Mouse (Mus musculus): ENCODE data around the gene Cysrt1. TPM values are rescaled to one million over a fixed set of nuclear protein-coding genes. Genes with fewer than 3 reads are reported as not detected.

The Cysrt1 gene
- total RNA-seq, 4 experiments from 2014 or later, result not detected

DNA sequence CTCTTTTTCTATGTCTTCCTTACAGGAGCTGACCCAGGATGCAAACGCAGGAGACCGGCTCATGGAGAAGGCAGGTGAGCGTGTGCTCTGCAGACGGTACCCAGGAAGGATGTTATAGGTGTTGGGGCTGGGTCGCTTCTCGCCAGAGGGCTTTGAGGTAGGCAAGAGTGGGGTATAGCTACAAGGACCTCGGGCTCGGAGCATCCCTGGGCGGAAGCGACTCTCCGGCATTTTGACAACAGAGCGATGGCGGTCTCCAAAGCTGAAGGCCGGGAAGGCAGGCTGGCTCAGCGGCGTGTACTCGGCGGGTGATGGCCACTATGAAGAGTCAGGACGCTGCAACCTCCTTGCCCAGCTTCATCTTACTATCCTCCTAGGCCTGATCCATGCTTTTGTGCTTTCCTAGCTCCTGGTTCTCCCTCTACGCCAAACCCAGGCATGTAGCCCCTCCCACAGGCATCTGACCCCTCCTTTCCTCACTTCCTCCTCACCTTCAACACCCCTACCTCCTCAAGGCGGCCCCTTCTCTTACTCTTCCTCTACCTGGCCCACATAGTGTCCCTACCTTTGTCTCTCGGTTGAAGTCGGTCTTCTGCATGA is 28.9 kb downstream of the Cysrt1 start:
- no peak for DNase-seq (ENCODE audit: low spot score in 2 of 2)

- DNase-seq (ENCODE audit: low spot score in 2 of 2), result peak; percentile 75 to 80
Observed at GRCm38 (mm10) chr2:25211121-25211670, 31.1 kb downstream of the Cysrt1 start, which contains the start of gene Nelfb. TSS of gene Nelfb (minus strand) at chr2:25211489.

DNA sequence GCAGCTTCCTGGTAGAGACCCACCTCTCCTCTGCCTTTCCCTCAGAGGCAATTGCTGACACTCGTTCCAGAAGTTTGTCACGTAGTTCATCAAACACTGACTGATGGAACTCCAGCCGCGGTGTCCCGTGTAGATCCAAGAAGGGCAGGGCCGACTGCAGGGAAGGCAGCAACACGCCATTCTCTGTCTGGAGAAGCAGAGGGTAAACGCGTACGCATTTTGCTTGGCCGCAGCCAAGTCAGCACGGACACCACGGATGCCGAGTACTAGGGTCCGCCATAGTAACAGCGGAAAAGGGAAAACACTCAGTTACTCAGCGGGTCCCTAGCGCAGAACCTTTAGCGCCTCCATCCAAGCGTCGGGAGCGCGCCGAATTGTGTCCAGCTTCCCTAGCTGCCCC is 31.6 kb downstream of the Cysrt1 start:
- no peak for DNase-seq (ENCODE audit: low spot score in 2 of 2)

DNA sequence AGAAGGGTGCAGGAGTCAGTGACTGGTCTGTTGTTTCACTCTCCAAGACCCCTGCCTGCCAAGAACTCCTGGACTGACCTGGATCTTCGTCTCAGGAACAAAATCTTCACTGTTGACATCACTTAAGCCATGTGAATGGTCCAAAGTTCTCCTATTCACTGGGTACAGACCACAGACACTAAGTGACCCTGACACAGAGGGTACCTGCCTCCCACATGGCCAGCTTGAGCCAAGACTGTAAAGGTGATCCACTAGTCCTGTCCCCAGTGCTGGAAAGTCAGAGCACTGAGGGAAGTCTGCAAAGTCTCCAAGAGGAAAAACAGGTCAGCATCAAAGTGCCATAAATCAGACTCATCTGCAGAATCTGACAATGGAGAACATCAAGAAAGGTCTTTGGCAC is 34.7 kb downstream of the Cysrt1 start:
- no peak for DNase-seq (ENCODE audit: low spot score in 2 of 2)

DNA sequence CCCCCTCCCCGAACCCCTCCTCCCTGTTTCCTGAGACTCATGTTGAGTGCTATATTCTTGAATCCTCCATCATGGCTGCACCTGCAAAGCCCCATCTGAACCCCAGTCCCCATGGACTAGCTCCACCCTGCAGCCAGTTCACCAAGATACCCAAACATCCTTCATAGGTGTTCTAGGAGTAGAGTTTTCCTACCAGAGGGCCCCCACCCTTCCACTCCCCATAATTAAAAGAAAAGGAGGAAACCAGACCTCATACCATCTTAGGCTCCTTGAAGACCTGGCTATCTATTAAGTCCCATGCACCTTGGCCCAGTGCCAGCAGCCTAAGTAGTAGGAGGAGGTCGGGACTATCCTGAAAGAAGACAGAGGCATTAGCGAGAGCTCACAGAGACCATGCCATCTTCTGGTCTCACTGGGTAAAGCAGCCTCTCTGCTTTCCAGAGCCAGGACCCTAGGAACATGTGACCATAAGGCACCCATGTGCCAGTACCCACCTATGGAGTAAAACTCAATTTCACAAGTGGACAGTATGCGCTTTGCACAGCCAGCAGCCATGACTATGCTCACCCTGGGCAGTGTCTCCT is 38.5 kb downstream of the Cysrt1 start:
- no peak for DNase-seq (ENCODE audit: low spot score in 2 of 2)

- DNase-seq (ENCODE audit: low spot score in 2 of 2), result no peak
Observed at GRCm38 (mm10) chr2:25200631-25201030, 41.6 kb downstream of the Cysrt1 start.

DNA sequence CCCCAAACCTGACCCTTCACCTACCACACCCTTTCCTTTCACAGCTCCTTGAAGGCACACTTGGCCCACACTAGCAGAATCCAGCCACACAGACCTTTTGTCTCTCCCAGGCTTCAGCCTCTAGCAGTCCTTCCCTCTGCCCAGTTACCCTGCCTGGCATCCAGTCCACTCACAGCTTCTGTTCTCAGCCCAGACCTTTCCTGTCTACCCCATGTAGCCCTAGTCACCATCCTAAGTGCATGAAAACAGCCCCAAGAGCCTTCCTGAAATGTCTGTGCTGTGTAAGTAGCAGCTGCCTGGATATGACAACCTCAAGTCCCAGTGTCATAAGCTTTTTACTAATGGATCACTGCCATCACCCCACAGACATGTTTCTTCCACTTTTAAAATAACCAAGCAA is 44.3 kb downstream of the Cysrt1 start:
- no peak for DNase-seq (ENCODE audit: low spot score in 2 of 2)

GRCm38 (mm10) chr2:25197191-25197590 is 45.1 kb downstream of the Cysrt1 start:
- no peak for DNase-seq (ENCODE audit: low spot score in 2 of 2)

DNA sequence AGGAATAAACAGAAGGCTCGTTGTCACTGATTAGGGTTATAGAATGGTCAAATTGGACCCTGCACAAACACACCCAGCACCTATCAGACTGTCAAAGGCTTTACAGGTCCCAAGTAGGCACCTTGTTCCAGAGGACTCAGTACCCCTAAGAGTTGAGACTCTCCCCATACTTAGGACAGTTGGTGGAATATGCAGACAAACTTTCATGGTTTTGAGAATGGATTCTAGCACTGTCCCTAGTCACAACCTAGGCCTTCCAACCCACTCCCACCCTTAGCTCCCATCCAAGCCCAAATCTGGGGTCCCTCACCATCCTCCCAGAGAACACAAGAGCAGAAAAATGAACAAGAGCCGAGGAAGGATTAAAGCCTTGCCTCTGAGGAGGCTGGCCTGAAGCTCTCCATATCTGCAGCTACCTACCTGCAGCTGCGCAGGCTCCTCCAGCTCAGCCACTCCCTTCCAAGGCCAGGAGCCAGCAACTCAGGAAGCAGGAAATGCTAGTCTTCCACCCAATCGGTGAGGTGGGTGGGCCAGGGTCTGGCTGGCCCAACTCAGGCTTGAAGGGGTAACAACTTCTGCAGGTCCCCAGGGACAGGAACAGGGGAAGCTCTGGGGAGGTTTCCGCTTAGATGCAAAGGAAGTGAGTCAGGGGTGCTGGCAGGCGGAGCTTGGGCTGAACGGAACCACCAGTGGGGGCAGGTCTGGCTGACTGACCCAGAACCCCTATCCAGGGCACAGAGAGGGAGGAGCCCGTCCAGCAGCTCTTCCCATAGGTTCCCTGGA is 45.9 kb downstream of the Cysrt1 start, which contains the start of gene Tor4a:
TSS of gene Tor4a (minus strand) at position 715 of the 783 bp plus-strand sequence.
- no peak for DNase-seq (ENCODE audit: low spot score in 2 of 2)

DNA sequence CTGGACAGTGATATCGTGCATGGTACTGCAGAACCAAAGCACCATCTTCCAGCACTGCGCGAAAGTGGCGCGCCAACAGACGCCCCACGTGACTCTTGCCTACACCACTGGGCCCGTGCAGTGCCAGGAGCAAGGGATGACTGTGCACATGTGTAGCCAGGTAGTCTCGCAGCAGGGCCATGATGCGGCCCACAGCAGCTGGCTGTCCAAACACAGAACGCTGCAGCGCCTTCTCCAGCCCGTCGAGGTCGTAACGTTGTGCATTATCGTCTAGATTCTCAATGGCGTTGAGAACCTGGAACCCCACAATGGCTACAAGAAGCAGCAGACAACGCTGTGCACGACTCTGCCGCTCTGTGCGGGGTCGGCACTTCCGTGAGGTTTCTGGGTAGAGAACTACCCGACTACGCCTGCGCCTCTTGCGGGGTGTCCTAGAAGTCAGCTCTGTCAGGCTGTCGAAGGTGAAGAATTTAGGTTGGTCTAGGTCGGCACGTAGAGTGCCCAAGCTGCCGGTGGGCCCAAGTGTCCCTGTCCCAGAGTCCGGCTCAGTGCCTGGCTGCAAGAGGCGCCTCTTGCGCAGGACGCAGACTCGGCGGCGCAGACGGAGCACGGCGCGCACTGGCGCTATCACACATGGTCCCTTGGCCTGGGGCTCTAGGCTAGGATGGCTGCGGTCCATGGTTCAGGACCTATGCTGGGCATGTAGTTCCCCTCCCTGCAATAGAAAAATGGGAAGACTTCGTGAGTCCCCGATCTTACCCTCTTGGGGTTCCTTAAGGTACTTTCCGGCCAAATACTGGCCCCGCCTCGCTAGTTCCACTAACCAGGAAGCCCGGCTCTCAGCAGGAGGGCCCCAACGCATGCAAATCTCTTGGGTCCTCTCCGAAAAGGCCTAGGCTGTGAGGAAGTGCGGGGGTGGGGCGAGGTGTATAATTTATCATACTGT is 46.8 kb downstream of the Cysrt1 start:
- no peak for DNase-seq (ENCODE audit: low spot score in 2 of 2)

DNA sequence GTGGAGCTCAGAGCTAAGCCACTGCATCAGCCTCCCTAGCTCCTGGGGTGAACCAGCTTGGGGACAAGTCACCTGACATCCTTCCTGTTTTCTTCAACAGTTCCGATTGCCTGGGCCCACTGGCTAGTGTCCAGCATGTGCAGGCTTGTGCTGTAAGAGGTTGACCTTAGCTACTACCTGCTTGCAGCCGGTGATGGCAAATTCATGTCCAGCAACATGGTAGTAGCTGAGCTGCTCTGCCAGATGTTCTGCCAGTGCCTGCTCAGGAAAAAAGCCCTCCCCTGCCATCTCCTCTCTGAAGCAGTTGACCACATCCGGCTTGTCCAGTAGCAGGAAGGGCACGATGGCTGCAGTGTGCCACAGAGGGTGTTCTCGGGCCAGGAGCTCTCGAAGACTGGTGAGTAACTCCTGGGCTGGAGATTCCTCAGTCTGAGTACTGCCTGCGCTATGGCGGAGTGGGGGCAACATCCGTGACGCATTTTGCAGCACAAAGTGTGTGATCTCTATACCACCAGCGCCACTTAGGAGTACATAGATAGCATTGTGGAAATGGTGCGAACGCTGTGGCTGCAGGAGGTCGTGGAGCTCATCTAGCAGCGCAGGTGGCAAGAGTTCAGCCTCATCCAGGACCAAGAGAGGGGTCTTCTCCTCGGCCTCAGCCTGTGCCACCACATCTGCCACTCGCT is 47.6 kb downstream of the Cysrt1 start:
- DNase-seq (ENCODE audit: low spot score in 2 of 2), result no peak

GRCm38 (mm10) chr2:25194006-25194405 is 48.2 kb downstream of the Cysrt1 start:
- DNase-seq (ENCODE audit: low spot score in 2 of 2), result no peak

- DNase-seq (ENCODE audit: low spot score in 2 of 2), result peak; percentile 71 to 79
Observed at GRCm38 (mm10) chr2:25193330-25193770, 48.9 kb downstream of the Cysrt1 start.

Other genes starting within 250 kb of the Cysrt1 start
- 100 to 1,000 TPM; 768 to 931 (median 837) TPM for gene Nsmf, start 188.1 kb downstream of the Cysrt1 start, total RNA-seq (2022)
- not detected for gene Entpd8, start 162.1 kb downstream of the Cysrt1 start, total RNA-seq (2022)
- not detected for gene Noxa1, start 147.3 kb downstream of the Cysrt1 start, total RNA-seq (2022)
- gene Nrarp, start 61.7 kb downstream of the Cysrt1 start, total RNA-seq (2022), result 10 to 100 TPM; 16.9 to 20.4 (median 19.5) TPM
- gene Tor4a, start 45.6 kb downstream of the Cysrt1 start, total RNA-seq (2022), result 1 to 10 TPM; 2.2 to 4.6 (median 2.8) TPM
- gene Nelfb, start 31.0 kb downstream of the Cysrt1 start, total RNA-seq (2022), result 10 to 100 TPM; 56.7 to 64.9 (median 64.0) TPM
- under 1 TPM in 2 of 4 experiments, not detected in 2; 0.27 to 0.29 TPM for gene Stpg3, start 27.8 kb downstream of the Cysrt1 start, total RNA-seq (2022)
- gene Fam166a, start 23.7 kb downstream of the Cysrt1 start, total RNA-seq (2022), result not detected
- 100 to 1,000 TPM; 303 to 348 (median 313) TPM for gene Tubb4b, start 17.8 kb downstream of the Cysrt1 start, total RNA-seq (2022)
- not detected for gene Slc34a3, start 8.1 kb downstream of the Cysrt1 start, total RNA-seq (2022)
- not detected for gene Rnf224, start 5.7 kb downstream of the Cysrt1 start, total RNA-seq (2022)
- gene Rnf208, start 197 bp downstream of the Cysrt1 start, total RNA-seq (2022), result 100 to 1,000 TPM; 219 to 241 (median 229) TPM
- gene AL732309.1, start 4.4 kb upstream of the Cysrt1 start, total RNA-seq (2022), result 1 to 10 TPM; 3.3 to 5.5 (median 4.4) TPM
- gene Tmem203, start 13.0 kb upstream of the Cysrt1 start, total RNA-seq (2022), result 10 to 100 TPM; 27.0 to 44.4 (median 33.9) TPM
- 10 to 100 TPM; 19.9 to 27.8 (median 24.3) TPM for gene Tprn, start 20.2 kb upstream of the Cysrt1 start, total RNA-seq (2022)
- 10 to 100 TPM; 59.0 to 71.0 (median 64.3) TPM for gene Ssna1, start 30.0 kb upstream of the Cysrt1 start, total RNA-seq (2022)
- 100 to 1,000 TPM in 2 of 4 experiments, 10 to 100 TPM in 2; 87.9 to 110 (median 99.0) TPM for gene Anapc2, start 30.0 kb upstream of the Cysrt1 start, total RNA-seq (2022)
- gene Tmem210, start 45.7 kb upstream of the Cysrt1 start, total RNA-seq (2022), result not detected
- not detected for gene Lrrc26, start 47.5 kb upstream of the Cysrt1 start, total RNA-seq (2022)
- gene Grin1, start 76.7 kb upstream of the Cysrt1 start, total RNA-seq (2022), result 100 to 1,000 TPM; 366 to 436 (median 415) TPM
- 10 to 100 TPM; 53.7 to 68.2 (median 59.6) TPM for gene Man1b1, start 89.9 kb upstream of the Cysrt1 start, total RNA-seq (2022)
- 10 to 100 TPM; 38.9 to 52.9 (median 45.4) TPM for gene Dpp7, start 113.9 kb upstream of the Cysrt1 start, total RNA-seq (2022)
- 10 to 100 TPM; 12.0 to 28.7 (median 20.3) TPM for gene Uap1l1, start 123.2 kb upstream of the Cysrt1 start, total RNA-seq (2022)
- 1 to 10 TPM; 2.4 to 4.6 (median 4.2) TPM for gene Sapcd2, start 129.9 kb upstream of the Cysrt1 start, total RNA-seq (2022)
- 10 to 100 TPM; 14.6 to 20.7 (median 16.8) TPM for gene Entpd2, start 153.4 kb upstream of the Cysrt1 start, total RNA-seq (2022)
- 100 to 1,000 TPM; 390 to 435 (median 411) TPM for gene Npdc1, start 156.9 kb upstream of the Cysrt1 start, total RNA-seq (2022)
- under 1 TPM; 0.35 to 0.98 (median 0.44) TPM for gene Fut7, start 180.8 kb upstream of the Cysrt1 start, total RNA-seq (2022)
- 100 to 1,000 TPM; 165 to 186 (median 183) TPM for gene Abca2, start 186.3 kb upstream of the Cysrt1 start, total RNA-seq (2022)
- under 1 TPM in 2 of 4 experiments, not detected in 2; 0.43 to 0.92 TPM for gene Clic3, start 214.4 kb upstream of the Cysrt1 start, total RNA-seq (2022)
- 10 to 100 TPM; 60.3 to 63.5 (median 61.8) TPM for gene Paxx, start 218.6 kb upstream of the Cysrt1 start, total RNA-seq (2022)
- gene Ptgds, start 227.6 kb upstream of the Cysrt1 start, total RNA-seq (2022), result 1,000 to 10,000 TPM in 3 of 4 experiments, 100 to 1,000 TPM in 1; 912 to 1,488 (median 1,209) TPM

Data from layer of hippocampus, adult 8-10 months (tissue).